Mouse (Mus musculus) limb, embryonic 12.5 days (tissue): ENCODE results near the gene Cbx5. TPM values are rescaled to one million over a fixed set of nuclear protein-coding genes. Genes with fewer than 3 reads are reported as not detected.

Experiments
- ATAC-seq: fragments of 200-750 bp; cut with Nextera tagmentation; 2 replicates; pipeline ENCODE4 v1.8.0; 2017; ENCODE audit warnings: low read depth, moderate TSS enrichment; ENCODE audit not compliant: insufficient number of reproducible peaks, insufficient read depth, low FRiP score, low TSS enrichment
- H3K27ac ChIP-seq: fragments of 300-500 bp; sonication (generic); 2 replicates; pipeline ENCODE4 v1.5.1; 2016; ENCODE audit warnings: mild to moderate bottlenecking, moderate library complexity
- H3K27me3 ChIP-seq: fragments of 300-500 bp; sonication (generic); 2 replicates; pipeline ENCODE4 v1.6.1; 2016; ENCODE audit warnings: mild to moderate bottlenecking, moderate library complexity
- H3K36me3 ChIP-seq: fragments of 300-500 bp; sonication (generic); 2 replicates; pipeline ENCODE4 v1.6.1; 2016; ENCODE audit warnings: mild to moderate bottlenecking, moderate library complexity
- H3K4me1 ChIP-seq: fragments of 300-500 bp; sonication (generic); replicated peaks from 2 replicates; pipeline ENCODE4 v1.6.1; 2016
- H3K4me2 ChIP-seq: fragments of 300-500 bp; sonication (generic); 2 replicates; pipeline ENCODE4 v1.6.1; 2016; ENCODE audit warnings: mild to moderate bottlenecking, moderate library complexity
- H3K4me3 ChIP-seq: fragments of 300-500 bp; sonication (generic); replicated peaks from 2 replicates; pipeline ENCODE4 v1.5.1; 2016; ENCODE audit warnings: mild to moderate bottlenecking
- H3K9ac ChIP-seq: fragments of 300-500 bp; sonication (generic); replicated peaks from 2 replicates; pipeline ENCODE4 v1.6.1; 2016; ENCODE audit warnings: mild to moderate bottlenecking, moderate library complexity
- H3K9me3 ChIP-seq: fragments of 300-500 bp; sonication (generic); 2 replicates; pipeline ENCODE4 v1.6.1; 2016; ENCODE audit warnings: mild to moderate bottlenecking, moderate library complexity
- WGBS: fragments of 180-500 bp; shearing (Covaris S2); methylation state at CpG from one replicate; pipeline ENCODE4 v1.1.7; 2016; 5-methylcytosine and 5-hydroxymethylcytosine counted together
- polyA plus RNA-seq: library from polyadenylated mRNA; unstranded; fragments of >200 nt; fragmentation: Nextera tagmentation; extraction: Ambion mirVana; gene quantifications from 2 replicates; pipeline ENCODE4 v1.2.1, GENCODE M21; 2016

Gene Cbx5
- polyA plus RNA-seq, 1 experiment from 2014 or later = 201 TPM

DNA sequence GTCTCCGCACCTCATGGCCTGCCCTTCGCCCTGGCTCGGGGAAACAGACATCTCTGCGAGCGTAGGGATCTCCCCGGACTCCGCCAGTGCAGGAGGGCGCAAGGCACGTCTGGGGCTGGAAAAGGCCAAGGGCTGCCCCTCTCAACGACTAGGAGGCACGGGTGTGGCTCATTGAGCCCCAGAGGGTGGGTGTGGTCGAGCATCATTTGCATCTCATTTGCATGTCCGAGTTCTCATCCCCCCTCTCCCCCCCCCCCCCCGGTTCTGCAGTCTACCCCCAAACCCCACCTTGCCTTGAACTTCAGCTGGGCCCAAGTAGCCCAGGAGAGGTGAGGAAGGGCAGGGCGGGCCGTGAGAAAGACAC lies 69.3 kb downstream of the Cbx5 start:
- Histone ChIP-seq H3K4me2 (peak overlapping the region; percentile 74), H3K4me1 (peaks cover 28% of the 10 kb centered on the region), H3K4me3 (peak overlapping the region; percentile 43; the same call in 1 of the 2 replicates), H3K9me3 (peaks cover 4% of the 10 kb centered on the region; the same call in 1 of the 2 replicates), H3K36me3 (no peaks in the 10 kb centered on the region), H3K27me3 (peaks cover 100% of the 10 kb centered on the region), H3K27ac (no peak overlapping the region), H3K9ac (no peak overlapping the region)
- 5% methylated on average over 15 of the region's 16 CpGs for WGBS
- no peak for ATAC-seq

DNA sequence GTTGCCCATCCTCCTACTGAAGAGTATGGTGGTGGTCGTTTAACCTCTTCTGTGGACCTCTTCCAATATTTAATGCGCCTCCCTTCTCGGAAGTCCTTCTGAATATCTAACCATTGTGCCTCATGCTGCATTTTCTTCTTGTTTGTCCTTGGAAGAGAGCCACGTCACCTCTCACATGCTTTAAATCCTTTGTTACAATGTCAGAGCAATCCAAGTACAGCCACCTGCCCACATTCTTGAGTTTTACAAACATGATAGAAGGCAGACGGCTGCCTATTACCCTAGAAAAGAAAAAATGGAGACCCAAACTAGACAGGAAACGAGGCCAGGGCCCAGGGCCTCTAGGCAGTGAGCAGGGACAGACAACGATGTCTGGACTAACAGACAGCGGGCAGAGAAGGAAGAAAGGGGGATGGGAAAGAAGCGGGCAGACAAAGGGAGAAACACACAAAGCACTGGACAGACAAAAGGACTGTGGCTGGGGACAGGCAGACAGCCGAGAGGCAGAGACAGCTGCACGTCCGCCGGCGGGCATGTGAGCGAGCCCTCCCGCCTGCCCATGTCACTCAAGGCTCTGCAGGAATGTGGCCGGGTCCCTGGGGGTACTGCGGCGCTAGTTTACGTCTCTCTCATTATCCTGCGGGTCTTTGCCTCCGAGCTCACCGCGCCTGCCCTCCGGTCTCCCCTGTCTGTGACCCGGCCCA lies 69.9 kb downstream of the Cbx5 start:
- no peak overlapping the region; the same call in 1 of the 2 replicates for H3K9ac ChIP-seq
- peaks cover 100% of the 10 kb centered on the region for H3K27me3 ChIP-seq
- H3K4me3 ChIP-seq = peak overlapping the region; percentile 43
- no peaks in the 10 kb centered on the region for H3K36me3 ChIP-seq
- WGBS = 3% methylated on average over 26 of the region's 26 CpGs
- H3K4me1 ChIP-seq = peaks cover 30% of the 10 kb centered on the region
- H3K4me2 ChIP-seq = peak overlapping the region; percentile 74
- ATAC-seq = no peak
- H3K27ac ChIP-seq = peak overlapping the region; percentile 25; the same call in 1 of the 2 replicates
- H3K9me3 ChIP-seq = peaks cover 4% of the 10 kb centered on the region; the same call in 1 of the 2 replicates

DNA sequence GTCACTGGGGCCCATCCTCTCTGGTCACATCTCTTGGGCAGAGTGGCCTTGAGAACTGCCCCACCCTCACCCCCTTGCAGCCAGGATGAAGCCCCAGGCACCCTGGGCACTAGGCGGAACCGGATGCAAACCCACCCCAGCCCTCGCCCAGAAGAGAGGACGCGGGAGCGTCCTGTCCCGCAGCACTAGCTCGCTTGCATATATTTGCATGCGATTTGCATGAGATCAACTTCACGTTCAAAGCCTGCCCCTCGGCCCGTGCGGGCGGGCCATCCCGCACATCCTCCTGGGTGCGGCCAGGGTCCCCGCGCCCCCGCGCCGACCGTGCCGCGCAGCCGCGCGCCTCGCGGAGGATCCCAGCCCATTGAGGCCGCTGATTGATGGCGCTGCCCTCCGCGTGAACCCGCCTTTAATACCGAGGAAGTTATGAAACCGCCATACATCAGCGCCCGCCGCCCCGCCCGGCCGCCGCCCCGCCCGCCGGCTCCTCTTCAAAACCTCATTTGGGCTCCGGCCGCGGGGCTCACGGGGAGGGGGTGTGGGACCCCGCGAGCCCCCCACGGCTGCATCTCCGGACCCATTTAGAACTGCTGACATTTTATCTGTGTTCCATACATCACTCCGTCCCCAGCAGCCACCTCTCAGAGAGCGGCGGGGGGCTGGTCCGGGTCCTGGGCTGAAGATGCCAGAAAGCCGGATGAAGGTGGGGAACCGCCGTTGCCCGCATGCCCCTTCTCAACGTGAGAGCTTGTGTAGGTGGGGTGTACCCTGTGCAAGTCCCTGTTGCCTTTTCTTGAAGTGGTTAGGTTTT lies 70.6 kb downstream of the Cbx5 start:
- Histone ChIP-seq H3K4me3 (peak overlapping the region; percentile 43), H3K9ac (peak overlapping the region; percentile 40; the same call in 1 of the 2 replicates), H3K36me3 (no peaks in the 10 kb centered on the region), H3K27me3 (peaks cover 98% of the 10 kb centered on the region), H3K4me1 (peaks cover 30% of the 10 kb centered on the region), H3K4me2 (peak overlapping the region; percentile 74), H3K27ac (peak overlapping the region; percentile 25; the same call in 1 of the 2 replicates), H3K9me3 (peaks cover 4% of the 10 kb centered on the region; the same call in 1 of the 2 replicates)
- ATAC-seq = no peak
- 1% methylated on average over 63 of the region's 63 CpGs for WGBS

DNA sequence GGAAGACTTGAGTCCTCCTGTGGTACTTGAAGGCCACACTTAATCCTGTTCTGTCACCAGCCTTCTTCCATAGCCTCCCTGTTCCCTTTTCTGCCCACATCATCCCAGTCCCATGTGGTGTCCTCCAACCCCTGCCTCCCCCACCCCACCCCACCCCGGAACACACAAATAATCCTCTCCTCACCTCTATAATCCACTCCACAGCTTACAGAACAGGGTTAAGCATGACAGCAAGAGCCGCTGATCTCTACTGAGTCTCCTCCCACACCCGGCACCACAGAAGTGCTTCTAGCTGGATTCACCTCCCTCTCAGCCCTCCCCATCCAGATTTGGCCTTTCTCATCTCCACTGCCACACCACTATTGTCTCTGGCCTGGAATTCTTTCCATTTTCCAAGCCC lies 71.8 kb downstream of the Cbx5 start:
- Histone ChIP-seq H3K9me3 (peaks cover 4% of the 10 kb centered on the region; the same call in 1 of the 2 replicates), H3K9ac (no peak overlapping the region), H3K4me3 (no peak overlapping the region), H3K4me2 (no peak overlapping the region), H3K27ac (no peak overlapping the region), H3K4me1 (peaks cover 34% of the 10 kb centered on the region), H3K27me3 (peaks cover 86% of the 10 kb centered on the region), H3K36me3 (no peaks in the 10 kb centered on the region)
- 24% methylated on average over 3 of the region's 3 CpGs for WGBS
- no peak for ATAC-seq

DNA sequence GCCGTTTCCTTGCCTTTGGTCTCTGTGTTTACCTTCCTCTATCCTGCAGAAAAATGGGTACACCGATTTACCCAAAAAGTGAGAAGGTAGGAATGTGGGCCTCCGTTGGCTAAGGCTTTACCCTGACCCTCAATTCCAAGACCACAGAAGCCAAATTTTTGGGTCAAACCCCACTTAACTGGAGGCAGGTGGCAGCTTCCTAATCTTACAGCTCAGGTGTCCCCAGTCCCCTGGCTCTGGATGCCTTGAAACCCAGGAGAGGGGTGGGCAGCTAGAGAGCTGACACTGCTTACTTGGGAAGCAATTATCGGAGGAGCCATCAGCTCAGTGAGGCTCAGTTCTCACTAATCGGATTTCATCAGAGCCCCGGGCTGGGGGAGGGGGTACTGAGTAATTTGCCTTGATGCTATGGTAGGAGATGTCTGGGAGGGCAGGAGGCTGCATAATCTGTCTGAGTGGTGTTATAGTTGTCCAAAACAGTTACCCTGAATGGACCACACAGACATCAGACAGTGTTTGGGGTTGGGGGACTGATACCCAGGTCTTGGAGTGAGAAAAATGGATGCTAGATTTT lies 72.5 kb downstream of the Cbx5 start, which contains the start of gene Smug1:
Gene Smug1 (minus strand): TSS at position 51 of the 574 bp plus-strand sequence.
- Histone ChIP-seq H3K4me3 (no peak within 1 kb of the TSS), H3K36me3 (no peaks in the 10 kb centered on the region), H3K27me3 (peaks cover 80% of the 10 kb centered on the region), H3K27ac (no peak within 1 kb of the TSS), H3K4me2 (no peak within 1 kb of the TSS), H3K9ac (no peak within 1 kb of the TSS), H3K4me1 (peaks cover 33% of the 10 kb centered on the region), H3K9me3 (peaks cover 4% of the 10 kb centered on the region; the same call in 1 of the 2 replicates)
- ATAC-seq = no peak
- 33% methylated on average over 6 of the region's 6 CpGs for WGBS

DNA sequence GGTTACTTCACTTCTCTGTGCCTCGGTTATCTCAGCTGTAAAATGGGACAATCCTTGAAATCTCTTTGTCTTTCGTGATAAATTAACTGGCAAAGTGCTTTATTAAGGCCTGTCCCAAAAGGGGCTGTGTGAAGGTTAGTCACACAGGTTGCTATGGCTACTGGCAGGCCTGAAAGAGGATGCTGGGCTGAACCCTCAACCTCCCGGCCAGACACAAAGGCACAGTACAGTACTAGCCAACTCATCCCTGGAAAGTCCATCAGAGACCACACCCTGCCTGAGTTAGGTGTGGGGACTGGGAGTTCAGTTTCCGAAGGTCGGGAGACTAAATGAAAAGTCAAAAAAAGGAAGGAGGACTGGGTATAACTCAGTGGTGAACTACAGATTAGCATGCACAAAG lies 73.7 kb downstream of the Cbx5 start:
- Histone ChIP-seq H3K36me3 (no peaks in the 10 kb centered on the region), H3K9ac (no peak overlapping the region), H3K27ac (no peak overlapping the region), H3K9me3 (peaks cover 4% of the 10 kb centered on the region; the same call in 1 of the 2 replicates), H3K4me2 (no peak overlapping the region), H3K27me3 (peaks cover 68% of the 10 kb centered on the region), H3K4me1 (peaks cover 33% of the 10 kb centered on the region), H3K4me3 (no peak overlapping the region)
- ATAC-seq = no peak
- 41% methylated on average over 5 of the region's 5 CpGs for WGBS

DNA sequence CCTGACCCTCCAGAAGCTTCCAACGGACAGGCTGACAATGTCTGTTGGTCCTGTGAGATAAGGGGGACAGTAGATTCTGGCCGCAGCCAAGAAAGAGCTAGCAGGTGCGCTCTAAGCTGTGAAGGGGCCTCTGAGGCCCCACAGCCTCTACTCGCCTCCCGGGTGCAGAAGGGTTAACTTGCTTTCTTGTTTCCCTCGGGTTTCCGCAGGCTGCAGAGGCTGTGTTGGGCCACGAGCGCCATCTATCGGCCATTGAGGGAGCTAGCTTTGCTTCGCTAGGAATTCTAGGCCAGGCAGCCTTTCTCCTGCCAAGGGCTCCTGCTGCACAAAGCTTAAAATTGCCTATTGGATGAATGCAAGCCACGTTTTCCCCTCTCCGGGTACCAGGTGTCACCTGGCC lies 74.2 kb downstream of the Cbx5 start:
- H3K27me3 ChIP-seq = peaks cover 62% of the 10 kb centered on the region
- H3K4me1 ChIP-seq = peaks cover 29% of the 10 kb centered on the region
- H3K27ac ChIP-seq = no peak overlapping the region
- no peak overlapping the region for H3K9ac ChIP-seq
- no peak for ATAC-seq
- no peak overlapping the region for H3K4me3 ChIP-seq
- H3K9me3 ChIP-seq = peaks cover 4% of the 10 kb centered on the region; the same call in 1 of the 2 replicates
- H3K4me2 ChIP-seq = 0 out of 2 replicates have a peak overlapping the region, but pooled peaks have one; percentile 11
- 1% methylated on average over 13 of the region's 13 CpGs for WGBS
- no peaks in the 10 kb centered on the region for H3K36me3 ChIP-seq

DNA sequence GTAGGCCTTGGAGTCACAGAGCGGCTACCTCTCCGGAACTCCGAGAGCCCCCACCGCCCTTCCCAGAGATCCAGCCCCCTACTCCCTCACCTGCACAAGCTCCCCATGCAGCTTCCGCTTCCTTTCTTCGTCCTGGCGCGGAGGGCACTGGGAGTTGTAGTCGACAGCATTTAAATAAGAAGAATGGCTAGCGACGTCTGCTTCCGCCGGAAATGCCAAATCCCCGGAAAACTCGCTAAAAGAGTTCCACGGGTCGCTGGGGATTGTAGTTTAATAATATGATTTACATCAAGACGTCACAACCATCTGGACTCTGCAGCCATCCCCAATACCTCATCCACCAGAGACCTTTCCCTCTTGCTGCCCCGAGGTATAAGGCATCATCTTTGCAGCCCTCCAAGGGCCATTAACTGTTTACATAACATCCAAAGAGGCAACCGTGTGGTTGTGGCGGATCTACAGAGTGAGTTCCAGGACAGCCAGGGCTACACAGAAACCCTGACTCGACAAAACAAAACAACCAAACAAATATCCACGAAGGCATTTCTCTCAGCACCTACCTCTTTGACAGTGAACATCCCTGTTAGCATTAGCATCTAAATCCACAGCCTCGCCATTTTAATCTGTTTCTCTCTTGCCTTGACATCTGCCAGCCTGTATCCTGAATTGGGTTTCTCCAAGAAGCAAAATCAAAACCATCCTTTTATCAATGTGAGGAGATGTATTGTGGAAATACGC lies 76.3 kb downstream of the Cbx5 start:
- H3K4me2 ChIP-seq = peak overlapping the region; percentile 69
- H3K9ac ChIP-seq = peak overlapping the region; percentile 62
- WGBS = 10% methylated on average over 25 of the region's 25 CpGs
- ATAC-seq = peak; percentile 73
- H3K27ac ChIP-seq = 0 out of 2 replicates have a peak overlapping the region, but pooled peaks have one; percentile 23
- H3K4me1 ChIP-seq = peaks cover 15% of the 10 kb centered on the region
- peaks cover 42% of the 10 kb centered on the region for H3K27me3 ChIP-seq
- no peaks in the 10 kb centered on the region for H3K36me3 ChIP-seq
- H3K9me3 ChIP-seq = no peaks in the 10 kb centered on the region
- H3K4me3 ChIP-seq = peak overlapping the region; percentile 56

DNA sequence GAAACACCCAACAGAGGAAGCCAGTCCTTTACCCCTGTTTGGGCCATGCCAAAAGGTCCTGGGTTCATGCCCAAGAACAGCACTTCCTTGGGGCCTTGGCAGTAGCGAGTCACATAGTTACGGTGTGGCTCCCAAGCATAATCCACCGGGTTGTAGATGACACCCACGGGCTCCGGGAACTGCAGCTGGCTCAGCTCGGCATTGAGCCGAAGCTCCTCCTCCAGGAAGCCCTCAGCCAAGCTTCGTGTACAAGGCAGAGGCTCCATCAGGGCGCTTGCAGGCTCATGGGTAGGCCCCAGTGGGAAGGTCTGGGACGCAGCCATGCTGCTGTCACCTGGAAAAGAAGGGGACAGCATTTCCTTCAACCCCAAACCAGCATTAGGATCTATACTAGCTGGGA lies 82.0 kb downstream of the Cbx5 start:
- Histone ChIP-seq H3K27me3 (peaks cover 42% of the 10 kb centered on the region), H3K27ac (no peak overlapping the region), H3K9ac (no peak overlapping the region), H3K36me3 (no peaks in the 10 kb centered on the region), H3K4me3 (no peak overlapping the region), H3K4me2 (no peak overlapping the region), H3K9me3 (no peaks in the 10 kb centered on the region), H3K4me1 (peaks cover 16% of the 10 kb centered on the region)
- ATAC-seq = no peak
- WGBS = 76% methylated on average over 10 of the region's 10 CpGs

DNA sequence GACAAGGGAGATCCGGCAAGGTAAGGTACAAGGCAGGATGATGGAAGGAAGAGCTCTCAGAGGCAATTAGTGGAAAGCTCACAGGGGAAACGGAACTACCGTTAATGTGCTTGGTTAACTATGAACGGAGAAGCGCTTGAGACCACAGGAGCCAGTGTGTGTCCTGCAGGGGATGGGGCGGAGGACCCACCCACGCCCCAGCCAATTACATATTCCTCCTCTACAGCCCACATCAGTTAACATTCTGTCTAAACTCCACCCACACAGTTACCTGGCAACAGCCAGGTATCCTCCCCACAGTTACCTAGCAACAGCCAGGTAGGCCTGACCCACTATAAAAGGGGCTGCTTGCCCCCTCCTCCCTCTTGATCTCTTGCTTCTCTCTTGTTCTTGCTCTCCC lies 82.7 kb downstream of the Cbx5 start:
- WGBS = 46% methylated on average over 7 of the region's 7 CpGs
- H3K4me2 ChIP-seq = no peak overlapping the region
- H3K4me1 ChIP-seq = peaks cover 14% of the 10 kb centered on the region
- H3K36me3 ChIP-seq = no peaks in the 10 kb centered on the region
- peaks cover 48% of the 10 kb centered on the region for H3K27me3 ChIP-seq
- no peak for ATAC-seq
- H3K9me3 ChIP-seq = no peaks in the 10 kb centered on the region
- H3K27ac ChIP-seq = no peak overlapping the region
- no peak overlapping the region for H3K4me3 ChIP-seq
- H3K9ac ChIP-seq = no peak overlapping the region
